In genomic region chr1:72286904-72287303, GRCm38 (mm10) we compare ENCODE assay signal across 12 mouse cellular contexts. TPM values are rescaled to one million over a fixed set of nuclear protein-coding genes. Genes with fewer than 3 reads are reported as not detected.
A peak's percentile ranks its signal among the peaks of the same experiment; 100 is the strongest.
DNase-seq lines count a peak whose midpoint lies in the region; ATAC-seq and TF ChIP-seq lines count a peak whose summit lies in the region.
"Had no signal": no experiment of that assay in that cellular context is flagged by ENCODE, and none has a peak within 500 bp of the region (broad histone marks: within the 10 kb centered on the region; RNA-seq: fewer than 3 reads in every experiment).

No protein-coding gene starts in this region.

- no peaks in the 10 kb centered on the region for H3K27me3 ChIP-seq in lung, embryonic 14.5 days (ENCODE audit: insufficient read depth, low read length)
- H3K27me3 ChIP-seq in forebrain, embryonic 15.5 days, result no peaks in the 10 kb centered on the region
- H3K27me3 ChIP-seq in midbrain, embryonic 12.5 days, result no peaks in the 10 kb centered on the region
- H3K27me3 ChIP-seq: embryonic facial prominence, embryonic 15.5 days had no signal

- H3K4me1 ChIP-seq in lung, embryonic 14.5 days (ENCODE audit: insufficient read depth), result no peaks in the 10 kb centered on the region
- peaks cover 32% of the 10 kb centered on the region for H3K4me1 ChIP-seq in forebrain, embryonic 15.5 days
- peaks cover 32% of the 10 kb centered on the region for H3K4me1 ChIP-seq in midbrain, embryonic 12.5 days

- 19% methylated on average over 5 of the region's 5 CpGs for WGBS in lung, embryonic 14.5 days
- WGBS in forebrain, embryonic 15.5 days, result 9% methylated on average over 5 of the region's 5 CpGs
- 12% methylated on average over 5 of the region's 5 CpGs for WGBS in midbrain, embryonic 12.5 days

- H3K27ac ChIP-seq in lung, embryonic 14.5 days (ENCODE audit: low read depth), result no peak overlapping the region
- H3K27ac ChIP-seq in forebrain, embryonic 15.5 days (replicated peaks), result peak overlapping the region; percentile 90
- H3K27ac ChIP-seq in midbrain, embryonic 12.5 days (replicated peaks), result peak overlapping the region; percentile 89
- H3K27ac ChIP-seq: embryonic facial prominence, embryonic 15.5 days; lung, embryonic 15.5 days had no signal

- ATAC-seq in lung, embryonic 14.5 days (ENCODE audit: insufficient read depth), result no peak
- peak; percentile 55 for ATAC-seq in forebrain, embryonic 15.5 days (replicated peaks)
- ATAC-seq in midbrain, embryonic 12.5 days (ENCODE audit: low FRiP score, low read depth), result peak; percentile 62

- no peak overlapping the region for H3K4me3 ChIP-seq in lung, embryonic 14.5 days (ENCODE audit: low read depth, low read length)
- no peak overlapping the region for H3K4me3 ChIP-seq in forebrain, embryonic 15.5 days
- no peak overlapping the region for H3K4me3 ChIP-seq in midbrain, embryonic 12.5 days
- H3K4me3 ChIP-seq: embryonic facial prominence, embryonic 15.5 days; lung, embryonic 15.5 days had no signal

- H3K9ac ChIP-seq in lung, embryonic 14.5 days, result no peak overlapping the region
- H3K9ac ChIP-seq in forebrain, embryonic 15.5 days (replicated peaks), result peak overlapping the region; percentile 28
- peak overlapping the region; percentile 44 for H3K9ac ChIP-seq in midbrain, embryonic 12.5 days (replicated peaks)
- H3K9ac ChIP-seq: embryonic facial prominence, embryonic 15.5 days; lung, embryonic 15.5 days had no signal

- H3K9me3 ChIP-seq in lung, embryonic 14.5 days (ENCODE audit: low read depth, low read length), result no peaks in the 10 kb centered on the region; the same call in 1 of the 2 replicates
- H3K9me3 ChIP-seq in forebrain, embryonic 15.5 days, result no peaks in the 10 kb centered on the region
- no peaks in the 10 kb centered on the region for H3K9me3 ChIP-seq in midbrain, embryonic 12.5 days
- H3K9me3 ChIP-seq: embryonic facial prominence, embryonic 15.5 days; lung, embryonic 15.5 days had no signal

- no peak overlapping the region for H3K4me2 ChIP-seq in lung, embryonic 14.5 days
- H3K4me2 ChIP-seq in forebrain, embryonic 15.5 days (replicated peaks), result peak overlapping the region; percentile 84
- H3K4me2 ChIP-seq in midbrain, embryonic 12.5 days (replicated peaks), result peak overlapping the region; percentile 87
- H3K4me2 ChIP-seq: embryonic facial prominence, embryonic 15.5 days; lung, embryonic 15.5 days had no signal

- DNase-seq in lung, embryonic 14.5 days, result peak; percentile 49
- no peak for DNase-seq in lung, adult 18-20 months
- DNase-seq in retina, postnatal 1 day, result peak; percentile 88
- DNase-seq in lung, postnatal 36 days, result no peak
- DNase-seq in cerebellum, adult 11-12 months, result no peak
- no peak for DNase-seq in adrenal gland, adult 2 months
- DNase-seq: gastrocnemius, postnatal 10 days had no signal

- no peak for TF ChIP-seq CTCF in lung, embryonic 14.5 days (IDR thresholded peaks at IDR 0.05; ENCODE audit: low read depth)

- H3K36me3 ChIP-seq in lung, embryonic 14.5 days (ENCODE audit: insufficient read depth), result no peaks in the 10 kb centered on the region
- H3K36me3 ChIP-seq in forebrain, embryonic 15.5 days, result 0 out of 2 replicates have a peak, but pooled peaks cover 3% of the 10 kb centered on the region
- H3K36me3 ChIP-seq in midbrain, embryonic 12.5 days, result no peaks in the 10 kb centered on the region
- H3K36me3 ChIP-seq: embryonic facial prominence, embryonic 15.5 days; lung, embryonic 15.5 days had no signal

RNA-seq across cellular contexts. Expression of gene Tmem169, which starts 2.7 kb away (rescaled TPM):
- polyA plus RNA-seq in lung, embryonic 14.5 days (2014; fragmentation: Nextera tagmentation; extraction: Ambion mirVana), result 1.1 and 2.3 TPM in 2 replicates
- polyA plus RNA-seq in forebrain, embryonic 15.5 days (2015; fragmentation: Nextera tagmentation; extraction: Ambion mirVana), result 32.8 and 34.0 TPM in 2 replicates
- 23.2 and 25.4 TPM in 2 replicates for polyA plus RNA-seq in midbrain, embryonic 12.5 days (2016; fragmentation: Nextera tagmentation; extraction: Ambion mirVana)
- under 1 TPM; 0.66 to 0.75 TPM for total RNA-seq in adrenal gland, adult 2 months (2021)
- 0.16 and 0.19 TPM in 2 replicates for polyA plus RNA-seq in adrenal gland, adult 2 months (2012; rRNA removed)
- polyA plus RNA-seq: heart, postnatal 0 days had no signal

RNA-seq across cellular contexts. Expression of gene Pecr, which starts 2.8 kb away (rescaled TPM):
- 22.7 and 25.6 TPM in 2 replicates for polyA plus RNA-seq in lung, embryonic 14.5 days (2014; fragmentation: Nextera tagmentation; extraction: Ambion mirVana)
- polyA plus RNA-seq in forebrain, embryonic 15.5 days (2015; fragmentation: Nextera tagmentation; extraction: Ambion mirVana), result 9.1 and 12.8 TPM in 2 replicates
- polyA plus RNA-seq in midbrain, embryonic 12.5 days (2016; fragmentation: Nextera tagmentation; extraction: Ambion mirVana), result 12.7 and 12.8 TPM in 2 replicates
- 10 to 100 TPM; 20.4 to 33.6 TPM for total RNA-seq in adrenal gland, adult 2 months (2021)
- polyA plus RNA-seq in adrenal gland, adult 2 months (2012; rRNA removed), result 6.6 and 7.0 TPM in 2 replicates

RNA-seq across cellular contexts. Expression of gene Xrcc5, which starts 20.3 kb away (rescaled TPM):
- polyA plus RNA-seq in lung, embryonic 14.5 days (2014; fragmentation: Nextera tagmentation; extraction: Ambion mirVana), result 36.2 and 36.8 TPM in 2 replicates
- 27.3 and 28.1 TPM in 2 replicates for polyA plus RNA-seq in forebrain, embryonic 15.5 days (2015; fragmentation: Nextera tagmentation; extraction: Ambion mirVana)
- 39.9 and 42.3 TPM in 2 replicates for polyA plus RNA-seq in midbrain, embryonic 12.5 days (2016; fragmentation: Nextera tagmentation; extraction: Ambion mirVana)
- total RNA-seq in adrenal gland, adult 2 months (2021), result 10 to 100 TPM in 1 of 2 experiments, 1 to 10 TPM in 1; 7.4 to 13.3 TPM
- polyA plus RNA-seq in adrenal gland, adult 2 months (2012; rRNA removed), result 0.33 and 0.63 TPM in 2 replicates

Comparison
In these comparisons a context has a peak if more than half of its experiments do, and no peak if none do; other contexts are left out.
1. DNase-seq: peak in lung, embryonic 14.5 days (single experiment) and retina, postnatal 1 day (single experiment); none in lung, adult 18-20 months (0 of 2), lung, postnatal 36 days (single experiment), cerebellum, adult 11-12 months (single experiment) and adrenal gland, adult 2 months (single experiment).
2. RNA of gene Xrcc5, which starts 20.3 kb away (polyA plus RNA-seq): 39.9 to 42.3 TPM in midbrain, embryonic 12.5 days, 36.2 to 36.8 TPM in lung, embryonic 14.5 days and 27.3 to 28.1 TPM in forebrain, embryonic 15.5 days; 0.33 to 0.63 TPM in adrenal gland, adult 2 months; every median in the first group is over 10 times any median in the second.